Mouse (Mus musculus): ENCODE results near the gene Topors. TPM values are rescaled to one million over a fixed set of nuclear protein-coding genes. Genes with fewer than 3 reads are reported as not detected.

The Topors gene
- polyA plus RNA-seq, 1 experiment from 2014 or later: 58.1 TPM

GRCm38 (mm10) chr4:40233062-40233664 lies 36.5 kb downstream of the Topors start:
- Histone ChIP-seq H3K36me3 (replicated peaks; ENCODE audit: control insufficient read depth, insufficient read depth, low read depth, low read length) (no peaks in the 10 kb centered on the region), H3K27ac (replicated peaks; ENCODE audit: low read depth, low read length) (no peak overlapping the region), H3K27me3 (ENCODE audit: control insufficient read depth, insufficient read depth, low read length) (no peaks in the 10 kb centered on the region), H3K4me2 (ENCODE audit: low read depth, low read length) (no peak overlapping the region), H3K4me1 (ENCODE audit: control insufficient read depth, insufficient read depth, low read length) (no peaks in the 10 kb centered on the region), H3K9ac (replicated peaks; ENCODE audit: low read length) (no peak overlapping the region), H3K9me3 (replicated peaks; ENCODE audit: control insufficient read depth, low read length) (no peaks in the 10 kb centered on the region), H3K4me3 (ENCODE audit: low read depth, low read length) (no peak overlapping the region)
- DNase-seq (ENCODE audit: low spot score) (no peak), ATAC-seq (replicated peaks; ENCODE audit: insufficient number of reproducible peaks, low FRiP score, low TSS enrichment, low read depth) (no peak)
- whole genome bisulfite sequencing: 97% methylated on average over 7 of the region's 7 CpGs

- H3K9ac ChIP-seq (replicated peaks; ENCODE audit: low read length): no peak overlapping the region
- ATAC-seq (replicated peaks; ENCODE audit: insufficient number of reproducible peaks, low FRiP score, low TSS enrichment, low read depth) (no peak), DNase-seq (ENCODE audit: low spot score) (no peak)
- H3K4me2 ChIP-seq (ENCODE audit: low read depth, low read length): no peak overlapping the region
- H3K9me3 ChIP-seq (replicated peaks; ENCODE audit: control insufficient read depth, low read length): no peaks in the 10 kb centered on the region
- no peaks in the 10 kb centered on the region for H3K27me3 ChIP-seq (ENCODE audit: control insufficient read depth, insufficient read depth, low read length)
- 89% methylated on average over 6 of the region's 6 CpGs for WGBS
- H3K4me1 ChIP-seq (ENCODE audit: control insufficient read depth, insufficient read depth, low read length): no peaks in the 10 kb centered on the region
- H3K27ac ChIP-seq (replicated peaks; ENCODE audit: low read depth, low read length): no peak overlapping the region
- H3K36me3 ChIP-seq (replicated peaks; ENCODE audit: control insufficient read depth, insufficient read depth, low read depth, low read length): no peaks in the 10 kb centered on the region
- H3K4me3 ChIP-seq (ENCODE audit: low read depth, low read length): no peak overlapping the region
Measured at GRCm38 (mm10) chr4:40229723-40230122, 39.9 kb downstream of the Topors start.

GRCm38 (mm10) chr4:40227886-40228285 lies 41.8 kb downstream of the Topors start:
- no peak overlapping the region for H3K27ac ChIP-seq (replicated peaks; ENCODE audit: low read depth, low read length)
- no peak for ATAC-seq (replicated peaks; ENCODE audit: insufficient number of reproducible peaks, low FRiP score, low TSS enrichment, low read depth)
- H3K36me3 ChIP-seq (replicated peaks; ENCODE audit: control insufficient read depth, insufficient read depth, low read depth, low read length): no peaks in the 10 kb centered on the region
- H3K4me2 ChIP-seq (ENCODE audit: low read depth, low read length): no peak overlapping the region
- H3K9ac ChIP-seq (replicated peaks; ENCODE audit: low read length): no peak overlapping the region
- H3K27me3 ChIP-seq (ENCODE audit: control insufficient read depth, insufficient read depth, low read length): no peaks in the 10 kb centered on the region
- no peak overlapping the region for H3K4me3 ChIP-seq (ENCODE audit: low read depth, low read length)
- 86% methylated on average over 7 of the region's 7 CpGs for WGBS
- no peak for DNase-seq (ENCODE audit: low spot score)
- no peaks in the 10 kb centered on the region for H3K4me1 ChIP-seq (ENCODE audit: control insufficient read depth, insufficient read depth, low read length)
- no peaks in the 10 kb centered on the region for H3K9me3 ChIP-seq (replicated peaks; ENCODE audit: control insufficient read depth, low read length)

- no peaks in the 10 kb centered on the region for H3K36me3 ChIP-seq (replicated peaks; ENCODE audit: control insufficient read depth, insufficient read depth, low read depth, low read length)
- no peak overlapping the region for H3K27ac ChIP-seq (replicated peaks; ENCODE audit: low read depth, low read length)
- no peak overlapping the region for H3K9ac ChIP-seq (replicated peaks; ENCODE audit: low read length)
- ATAC-seq (replicated peaks; ENCODE audit: insufficient number of reproducible peaks, low FRiP score, low TSS enrichment, low read depth): no peak
- H3K9me3 ChIP-seq (replicated peaks; ENCODE audit: control insufficient read depth, low read length): no peaks in the 10 kb centered on the region
- 85% methylated on average over 11 of the region's 11 CpGs for WGBS
- H3K4me3 ChIP-seq (ENCODE audit: low read depth, low read length): no peak overlapping the region
- H3K4me1 ChIP-seq (ENCODE audit: control insufficient read depth, insufficient read depth, low read length): no peaks in the 10 kb centered on the region
- H3K27me3 ChIP-seq (ENCODE audit: control insufficient read depth, insufficient read depth, low read length): no peaks in the 10 kb centered on the region
- DNase-seq (ENCODE audit: low spot score): no peak
- H3K4me2 ChIP-seq (ENCODE audit: low read depth, low read length): no peak overlapping the region
Measured at GRCm38 (mm10) chr4:40227131-40227530, 42.5 kb downstream of the Topors start.

GRCm38 (mm10) chr4:40226095-40226494 lies 43.6 kb downstream of the Topors start:
- Histone ChIP-seq H3K4me3 (ENCODE audit: low read depth, low read length) (no peak overlapping the region), H3K4me1 (ENCODE audit: control insufficient read depth, insufficient read depth, low read length) (no peaks in the 10 kb centered on the region), H3K27me3 (ENCODE audit: control insufficient read depth, insufficient read depth, low read length) (peaks cover 2% of the 10 kb centered on the region; the same call in 1 of the 2 replicates), H3K36me3 (replicated peaks; ENCODE audit: control insufficient read depth, insufficient read depth, low read depth, low read length) (no peaks in the 10 kb centered on the region), H3K27ac (replicated peaks; ENCODE audit: low read depth, low read length) (no peak overlapping the region), H3K9ac (replicated peaks; ENCODE audit: low read length) (no peak overlapping the region), H3K9me3 (replicated peaks; ENCODE audit: control insufficient read depth, low read length) (no peaks in the 10 kb centered on the region), H3K4me2 (ENCODE audit: low read depth, low read length) (no peak overlapping the region)
- ATAC-seq (replicated peaks; ENCODE audit: insufficient number of reproducible peaks, low FRiP score, low TSS enrichment, low read depth) (no peak), DNase-seq (ENCODE audit: low spot score) (no peak)
- WGBS: 81% methylated on average over 5 of the region's 5 CpGs

- Histone ChIP-seq H3K4me1 (ENCODE audit: control insufficient read depth, insufficient read depth, low read length) (no peaks in the 10 kb centered on the region), H3K27me3 (ENCODE audit: control insufficient read depth, insufficient read depth, low read length) (peaks cover 2% of the 10 kb centered on the region; the same call in 1 of the 2 replicates), H3K9ac (replicated peaks; ENCODE audit: low read length) (no peak overlapping the region), H3K4me3 (ENCODE audit: low read depth, low read length) (no peak overlapping the region), H3K36me3 (replicated peaks; ENCODE audit: control insufficient read depth, insufficient read depth, low read depth, low read length) (no peaks in the 10 kb centered on the region), H3K27ac (replicated peaks; ENCODE audit: low read depth, low read length) (no peak overlapping the region), H3K9me3 (replicated peaks; ENCODE audit: control insufficient read depth, low read length) (no peaks in the 10 kb centered on the region), H3K4me2 (ENCODE audit: low read depth, low read length) (no peak overlapping the region)
- no peak for DNase-seq (ENCODE audit: low spot score)
- ATAC-seq (replicated peaks; ENCODE audit: insufficient number of reproducible peaks, low FRiP score, low TSS enrichment, low read depth): no peak
- WGBS: 53% methylated on average over 21 of the region's 21 CpGs
Measured at GRCm38 (mm10) chr4:40221876-40222585, 47.6 kb downstream of the Topors start.

GRCm38 (mm10) chr4:40221004-40221760 lies 48.5 kb downstream of the Topors start:
- Histone ChIP-seq H3K27ac (replicated peaks; ENCODE audit: low read depth, low read length) (no peak overlapping the region), H3K4me1 (ENCODE audit: control insufficient read depth, insufficient read depth, low read length) (no peaks in the 10 kb centered on the region), H3K36me3 (replicated peaks; ENCODE audit: control insufficient read depth, insufficient read depth, low read depth, low read length) (no peaks in the 10 kb centered on the region), H3K27me3 (ENCODE audit: control insufficient read depth, insufficient read depth, low read length) (peaks cover 2% of the 10 kb centered on the region; the same call in 1 of the 2 replicates), H3K9me3 (replicated peaks; ENCODE audit: control insufficient read depth, low read length) (no peaks in the 10 kb centered on the region), H3K4me2 (ENCODE audit: low read depth, low read length) (no peak overlapping the region), H3K4me3 (ENCODE audit: low read depth, low read length) (no peak overlapping the region), H3K9ac (replicated peaks; ENCODE audit: low read length) (no peak overlapping the region)
- 43% methylated on average over 14 of the region's 14 CpGs for WGBS
- ATAC-seq (replicated peaks; ENCODE audit: insufficient number of reproducible peaks, low FRiP score, low TSS enrichment, low read depth) (no peak), DNase-seq (ENCODE audit: low spot score) (no peak)

GRCm38 (mm10) chr4:40220437-40220836 lies 49.2 kb downstream of the Topors start:
- DNase-seq (ENCODE audit: low spot score) (no peak), ATAC-seq (replicated peaks; ENCODE audit: insufficient number of reproducible peaks, low FRiP score, low TSS enrichment, low read depth) (no peak)
- Histone ChIP-seq H3K36me3 (replicated peaks; ENCODE audit: control insufficient read depth, insufficient read depth, low read depth, low read length) (no peaks in the 10 kb centered on the region), H3K4me3 (ENCODE audit: low read depth, low read length) (no peak overlapping the region), H3K4me1 (ENCODE audit: control insufficient read depth, insufficient read depth, low read length) (no peaks in the 10 kb centered on the region), H3K9me3 (replicated peaks; ENCODE audit: control insufficient read depth, low read length) (no peaks in the 10 kb centered on the region), H3K9ac (replicated peaks; ENCODE audit: low read length) (no peak overlapping the region), H3K4me2 (ENCODE audit: low read depth, low read length) (no peak overlapping the region), H3K27me3 (ENCODE audit: control insufficient read depth, insufficient read depth, low read length) (peaks cover 2% of the 10 kb centered on the region; the same call in 1 of the 2 replicates), H3K27ac (replicated peaks; ENCODE audit: low read depth, low read length) (no peak overlapping the region)
- 18% methylated on average over 12 of the region's 12 CpGs for WGBS
